Mouse (Mus musculus) lung, postnatal 0 days (tissue): Measurements from ENCODE around the gene Hist2h2aa2.

ENCODE experiments used
- CTCF ChIP-seq: IDR thresholded peaks from 2 replicates; pipeline ENCODE4 v1.5.1; 2016; ENCODE audit warnings: antibody characterized with exemption, mild to moderate bottlenecking
- EP300 ChIP-seq: IDR thresholded peaks from 2 replicates; pipeline ENCODE4 v1.6.1; 2016; ENCODE audit warnings: antibody characterized with exemption, mild to moderate bottlenecking, control low read depth

GRCm38 (mm10) chr3:96264404-96264949, 24.4 kb upstream of the Hist2h2aa2 start:
- TF ChIP-seq CTCF (no peak), EP300 (no peak)
